Mouse (Mus musculus) liver, embryonic 13.5 days (tissue): Measurements from ENCODE around the gene Wdr4. TPM values are rescaled to one million over a fixed set of nuclear protein-coding genes. Genes with fewer than 3 reads are reported as not detected.

Experiments used
- microRNA-seq: library from miRNA; unstranded; fragments of <30 nt; microRNA quantifications from one replicate; pipeline ENCODE4, GENCODE M21; 2016
- polyA plus RNA-seq: library from polyadenylated mRNA; unstranded; fragments of >200 nt; fragmentation: Nextera tagmentation; extraction: Ambion mirVana; gene quantifications from 2 replicates; pipeline ENCODE4 v1.2.1, GENCODE M21; 2015

Gene Wdr4
- polyA plus RNA-seq, 1 experiment from 2014 or later: 39.4 TPM

Small RNA genes lying within 50 kb of the gene (microRNA-seq; reads per million reads assigned to microRNA genes)
- 1.2 reads per million for gene Gm24970

Other genes with a start within 250 kb of the Wdr4 start
- gene Rsph1, start 242.6 kb downstream of the Wdr4 start, polyA plus RNA-seq: 0.19 and 0.20 TPM in 2 replicates
- 2.9 and 3.9 TPM in 2 replicates for gene Slc37a1, start 233.2 kb downstream of the Wdr4 start, polyA plus RNA-seq
- gene Pde9a, start 133.8 kb downstream of the Wdr4 start, polyA plus RNA-seq: 3.9 and 5.1 TPM in 2 replicates
- gene Ndufv3, start 135 bp upstream of the Wdr4 start, polyA plus RNA-seq: 163 and 179 TPM in 2 replicates
- 11.1 and 12.9 TPM in 2 replicates for gene Pknox1, start 44.8 kb upstream of the Wdr4 start, polyA plus RNA-seq
- gene Cbs, start 117.3 kb upstream of the Wdr4 start, polyA plus RNA-seq: 11.0 and 11.6 TPM in 2 replicates
- gene U2af1, start 138.9 kb upstream of the Wdr4 start, polyA plus RNA-seq: 223 and 239 TPM in 2 replicates
- gene Cryaa, start 157.8 kb upstream of the Wdr4 start, polyA plus RNA-seq: not detected in 2 replicates